Mouse (Mus musculus) myocyte (in vitro differentiated cells): ENCODE measurements around the gene Gm49373.

Source experiments
- CEBPB ChIP-seq: IDR thresholded peaks from 2 replicates; pipeline ENCODE4 v1.6.1; 2011; ENCODE audit warnings: mild to moderate bottlenecking, moderate library complexity; ENCODE audit not compliant: poor library complexity, insufficient read depth, severe bottlenecking
- MYOG ChIP-seq, 3 experiments: IDR thresholded peaks; one replicate each; pipeline ENCODE4 v1.6.1; 2011; ENCODE audit warnings: control low read depth in 2 of 3, low read depth in 2 of 3, mild to moderate bottlenecking in 2 of 3; ENCODE audit not compliant: insufficient read length in 2 of 3, control insufficient read depth in 1 of 3, insufficient read depth in 1 of 3
- POLR2A ChIP-seq: IDR thresholded peaks from one replicate; pipeline ENCODE4 v1.6.1; 2011; ENCODE audit warnings: low read depth, mild to moderate bottlenecking, control low read depth, moderate library complexity; ENCODE audit not compliant: insufficient read length
- POLR2AphosphoS2 ChIP-seq: IDR thresholded peaks from one replicate; pipeline ENCODE4 v1.6.1; 2011; ENCODE audit warnings: low read depth, control low read depth; ENCODE audit not compliant: insufficient read length
- REST ChIP-seq: IDR thresholded peaks from one replicate; pipeline ENCODE4 v1.6.1; 2011; ENCODE audit warnings: mild to moderate bottlenecking, control low read depth, moderate library complexity; ENCODE audit not compliant: insufficient read depth, insufficient read length
- TCF3 ChIP-seq: IDR thresholded peaks from one replicate; pipeline ENCODE4 v1.6.1; 2011; ENCODE audit warnings: low read depth, control low read depth; ENCODE audit not compliant: insufficient read length

DNA sequence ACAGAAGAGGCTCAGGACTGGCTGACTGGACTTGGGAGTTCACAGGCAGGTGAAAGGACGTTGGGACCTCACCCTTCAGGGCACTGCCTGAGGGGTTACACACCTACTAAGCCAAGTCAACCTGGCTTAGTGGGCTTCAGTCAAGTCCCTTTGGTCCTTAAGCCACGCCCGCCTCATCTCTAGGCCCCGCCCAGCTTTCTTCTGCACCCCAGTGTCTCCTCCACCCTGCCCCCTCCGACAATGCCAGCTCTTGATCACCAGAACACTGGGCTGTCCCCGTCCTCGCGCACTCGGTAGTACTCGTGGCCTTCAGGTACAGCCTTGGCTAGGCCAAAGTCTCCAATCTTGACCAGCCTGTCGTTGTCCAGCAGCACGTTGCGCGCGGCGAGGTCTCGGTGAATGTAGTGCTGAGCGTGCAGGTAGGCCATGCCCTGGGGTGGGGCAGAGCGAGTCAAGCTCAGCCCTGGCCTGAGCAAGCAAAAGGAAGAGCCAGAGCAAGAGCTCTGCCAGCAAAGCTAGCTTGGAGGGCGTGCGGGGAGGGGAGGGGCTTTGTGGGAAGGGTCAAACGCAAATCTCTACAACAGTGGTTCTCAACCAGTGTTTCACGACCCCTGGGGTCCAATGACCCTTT lies 34.8 kb upstream of the Gm49373 start:
- TF ChIP-seq POLR2AphosphoS2 (no peak), CEBPB (no peak), REST (no peak), POLR2A (no peak), MYOG (IDR thresholded peaks at IDR 0.05; ENCODE audit: control insufficient read depth in 1 of 3, insufficient read depth in 1 of 3, insufficient read length in 2 of 3, low read depth in 2 of 3) (no peak), TCF3 (no peak)
